Mouse (Mus musculus) lung, embryonic 14.5 days (tissue): ENCODE data around the gene Rps27a. TPM values are rescaled to one million over a fixed set of nuclear protein-coding genes. Genes with fewer than 3 reads are reported as not detected.

Source experiments
- ATAC-seq: fragments of 200-750 bp; cut with Nextera tagmentation; 2 replicates; pipeline ENCODE4 v1.8.0; 2017; ENCODE audit warnings: mild to moderate bottlenecking, moderate TSS enrichment, moderate library complexity; ENCODE audit not compliant: insufficient read depth
- DNase-seq: peaks from one replicate; pipeline ENCODE4 v3.0.0-alpha.2; 2015
- H3K27ac ChIP-seq: fragments of 300-500 bp; sonication (generic); 2 replicates; pipeline ENCODE4 v1.5.1; 2014; ENCODE audit warnings: low read depth, mild to moderate bottlenecking, moderate library complexity
- H3K27me3 ChIP-seq: fragments of 300-500 bp; sonication (generic); 2 replicates; pipeline ENCODE4 v1.6.1; 2014; ENCODE audit warnings: low read length, control low read depth; ENCODE audit not compliant: insufficient read depth
- H3K36me3 ChIP-seq: fragments of 300-500 bp; sonication (generic); 2 replicates; pipeline ENCODE4 v1.6.1; 2014; ENCODE audit warnings: control low read depth; ENCODE audit not compliant: insufficient read depth
- H3K4me1 ChIP-seq: fragments of 300-500 bp; sonication (generic); 2 replicates; pipeline ENCODE4 v1.6.1; 2014; ENCODE audit warnings: antibody characterized with exemption, control low read depth; ENCODE audit not compliant: insufficient read depth
- H3K4me2 ChIP-seq: fragments of 300-500 bp; sonication (generic); 2 replicates; pipeline ENCODE4 v1.6.1; 2014; ENCODE audit warnings: mild to moderate bottlenecking
- H3K4me3 ChIP-seq: fragments of 300-500 bp; sonication (generic); 2 replicates; pipeline ENCODE4 v1.5.1; 2014; ENCODE audit warnings: low read depth, low read length
- H3K9ac ChIP-seq: fragments of 300-500 bp; sonication (generic); 2 replicates; pipeline ENCODE4 v1.6.1; 2014
- H3K9me3 ChIP-seq: fragments of 300-500 bp; sonication (generic); 2 replicates; pipeline ENCODE4 v1.6.1; 2016; ENCODE audit warnings: low read depth, low read length, control low read depth
- CTCF ChIP-seq: IDR thresholded peaks from 2 replicates; pipeline ENCODE4 v1.5.1; 2016; ENCODE audit warnings: antibody characterized with exemption, low read depth
- WGBS: fragments of 180-500 bp; shearing (Covaris S2); extraction: QIAGEN DNeasy Blood & Tissue Kit; methylation state at CpG from one replicate; pipeline ENCODE4 v1.1.7; 2014; 5-methylcytosine and 5-hydroxymethylcytosine counted together
- polyA plus RNA-seq: library from polyadenylated mRNA; unstranded; fragments of >200 nt; fragmentation: Nextera tagmentation; extraction: Ambion mirVana; gene quantifications from 2 replicates; pipeline ENCODE4 v1.2.1, GENCODE M21; 2014

The Rps27a gene
- 1,351 and 1,399 TPM in 2 replicates for polyA plus RNA-seq

DNA sequence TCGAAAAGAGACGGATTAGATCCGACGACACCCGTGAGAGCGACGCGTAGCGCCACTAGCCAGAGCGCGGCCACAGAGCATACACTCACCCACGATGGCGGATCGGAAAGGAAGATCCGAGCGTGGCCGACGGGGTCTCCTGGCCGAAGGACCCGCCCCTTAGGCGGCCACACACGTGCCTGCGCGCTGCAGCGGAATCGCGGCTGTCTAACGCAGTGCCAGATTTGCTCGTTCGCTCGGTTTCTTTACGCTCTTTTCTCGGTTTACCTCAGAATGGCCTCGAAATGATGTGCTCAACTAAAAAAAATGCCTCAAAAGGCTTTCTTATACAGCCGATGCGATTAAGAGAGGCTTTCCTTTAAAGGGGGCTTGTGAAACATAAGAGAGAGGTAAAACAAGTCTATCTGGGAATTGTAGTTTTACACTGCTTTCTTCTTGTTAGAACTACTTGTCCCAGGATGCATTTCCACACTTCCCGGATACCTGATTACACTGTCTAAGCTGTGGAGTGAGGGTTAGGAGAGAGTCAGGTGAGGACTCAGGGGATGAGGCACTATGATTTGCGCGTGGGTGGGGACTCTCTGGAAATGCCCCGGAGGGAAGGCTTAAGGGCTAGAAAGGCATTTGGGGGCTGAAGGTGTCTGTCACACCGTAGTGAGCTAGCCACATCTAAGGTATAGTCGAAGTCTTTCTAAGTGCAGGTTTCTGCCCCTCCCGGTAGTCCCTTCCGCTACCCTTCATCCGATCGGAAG lies at the start of gene Rps27a, which contains the start of gene Clhc1:
Gene Rps27a, minus strand, starts transcription at position 358 of the 752 bp plus-strand sequence.
Gene Clhc1, plus strand, starts transcription at position 199 of the 752 bp plus-strand sequence.
- no peak for TF ChIP-seq CTCF
- ATAC-seq (peak; percentile 97), DNase-seq (peak; percentile 96)
- Histone ChIP-seq H3K27ac (peak within 1 kb of the TSS; percentile 86), H3K9me3 (no peaks in the 10 kb centered on the region), H3K4me3 (peak within 1 kb of the TSS; percentile 74), H3K9ac (peak within 1 kb of the TSS; percentile 95), H3K36me3 (peaks cover 36% of the 10 kb centered on the region), H3K4me1 (peaks cover 6% of the 10 kb centered on the region; the same call in 1 of the 2 replicates), H3K27me3 (no peaks in the 10 kb centered on the region), H3K4me2 (peak within 1 kb of the TSS; percentile 80)
- under 1% methylated on average over 46 of the region's 46 CpGs for WGBS

DNA sequence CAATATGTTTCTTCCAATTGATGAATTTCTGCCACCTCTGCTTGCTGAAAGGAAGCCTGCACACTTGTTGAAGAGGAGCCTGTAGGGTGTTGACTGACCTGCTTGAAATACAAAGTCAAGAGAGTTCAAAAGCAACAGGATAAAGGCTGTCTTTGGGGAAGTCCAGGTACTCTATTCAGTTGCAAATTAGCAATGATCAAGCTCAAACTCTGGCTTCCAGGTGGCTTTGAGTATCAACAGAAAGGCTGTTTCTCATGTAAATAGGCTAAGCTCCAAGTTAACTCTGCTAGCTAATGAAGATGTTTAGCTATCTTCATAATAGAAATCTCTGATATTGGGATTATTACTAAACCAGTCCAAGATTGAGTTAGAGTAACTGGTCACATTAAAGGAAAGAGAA lies 49.2 kb upstream of the Rps27a start:
- H3K27me3 ChIP-seq: no peaks in the 10 kb centered on the region
- H3K4me2 ChIP-seq: no peak overlapping the region
- no peaks in the 10 kb centered on the region for H3K4me1 ChIP-seq
- no peaks in the 10 kb centered on the region for H3K9me3 ChIP-seq
- no peak overlapping the region for H3K9ac ChIP-seq
- no peak for DNase-seq
- ATAC-seq: no peak
- H3K27ac ChIP-seq: no peak overlapping the region
- H3K4me3 ChIP-seq: no peak overlapping the region
- no peaks in the 10 kb centered on the region for H3K36me3 ChIP-seq
- no peak for TF ChIP-seq CTCF

DNA sequence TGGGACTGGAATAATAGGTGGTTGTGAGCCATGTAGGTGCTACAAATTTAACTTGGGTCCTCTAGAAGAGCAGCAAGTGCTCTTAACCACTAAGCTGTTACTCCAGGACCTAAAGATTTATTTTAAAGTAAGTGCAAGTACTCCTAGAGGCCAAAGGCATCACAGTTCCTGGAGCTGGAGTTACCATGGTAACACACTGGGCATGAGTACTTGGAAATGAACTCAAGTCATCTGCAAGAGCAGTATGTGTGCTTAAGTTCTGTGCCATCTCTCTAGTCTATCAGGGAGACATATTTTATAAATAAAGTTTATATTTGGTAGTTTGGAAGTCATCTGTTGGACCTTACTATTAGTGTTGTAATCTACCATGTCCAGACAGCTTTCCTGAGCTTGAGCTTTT lies 47.3 kb upstream of the Rps27a start:
- ATAC-seq (no peak), DNase-seq (peak; percentile 32)
- Histone ChIP-seq H3K4me1 (no peaks in the 10 kb centered on the region), H3K27ac (no peak overlapping the region), H3K27me3 (no peaks in the 10 kb centered on the region), H3K4me3 (no peak overlapping the region), H3K4me2 (no peak overlapping the region), H3K9me3 (no peaks in the 10 kb centered on the region), H3K9ac (no peak overlapping the region), H3K36me3 (no peaks in the 10 kb centered on the region)
- TF ChIP-seq CTCF: no peak

DNA sequence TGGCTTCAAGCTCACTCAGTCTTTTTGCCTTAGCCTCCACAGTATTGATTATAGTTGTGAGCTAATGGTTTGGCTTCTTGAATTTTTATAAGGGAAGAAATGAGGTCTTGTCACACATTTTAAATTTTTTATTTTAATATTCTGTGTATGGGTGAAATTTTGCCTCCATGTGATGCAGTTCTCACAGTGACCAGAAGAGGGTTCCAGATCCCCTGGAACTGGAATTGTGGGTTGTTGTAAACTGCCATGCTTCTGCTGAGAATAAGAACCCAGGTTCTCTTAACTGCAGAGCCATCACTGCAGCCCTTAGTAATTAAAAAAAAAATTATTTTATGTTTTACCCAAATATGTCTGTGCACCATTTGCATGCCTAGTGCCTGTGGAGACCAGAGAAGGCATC lies 31.7 kb upstream of the Rps27a start:
- TF ChIP-seq CTCF: peak; percentile 50
- no peak overlapping the region for H3K4me3 ChIP-seq
- H3K36me3 ChIP-seq: no peaks in the 10 kb centered on the region
- H3K4me1 ChIP-seq: no peaks in the 10 kb centered on the region
- no peak for ATAC-seq
- no peak overlapping the region for H3K9ac ChIP-seq
- no peaks in the 10 kb centered on the region for H3K9me3 ChIP-seq
- peak; percentile 13 for DNase-seq
- no peak overlapping the region for H3K4me2 ChIP-seq
- no peaks in the 10 kb centered on the region for H3K27me3 ChIP-seq
- no peak overlapping the region for H3K27ac ChIP-seq

DNA sequence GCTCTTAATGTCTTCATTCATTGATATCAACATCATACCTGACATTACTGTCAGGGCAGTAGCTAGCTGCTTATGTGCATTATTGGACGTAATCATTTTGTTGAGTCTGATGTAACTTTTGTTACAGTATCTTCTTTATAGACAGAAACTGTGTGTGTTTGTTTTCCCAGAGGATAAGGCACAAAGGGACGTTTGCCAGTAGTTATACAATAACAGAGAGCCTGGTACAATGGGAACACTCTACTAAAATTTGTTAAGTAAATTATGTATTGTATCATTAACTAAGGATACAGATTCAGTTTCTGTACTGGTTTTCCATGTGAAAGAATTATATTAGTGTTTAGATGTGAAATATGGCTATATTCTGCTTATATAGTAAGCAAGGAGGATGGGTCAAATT lies 24.7 kb upstream of the Rps27a start:
- no peaks in the 10 kb centered on the region for H3K36me3 ChIP-seq
- no peaks in the 10 kb centered on the region for H3K9me3 ChIP-seq
- H3K27me3 ChIP-seq: no peaks in the 10 kb centered on the region
- DNase-seq (no peak), ATAC-seq (no peak)
- H3K9ac ChIP-seq: no peak overlapping the region
- WGBS: 63% methylated on average over 2 of the region's 2 CpGs
- H3K4me2 ChIP-seq: no peak overlapping the region
- TF ChIP-seq CTCF: no peak
- H3K4me1 ChIP-seq: no peaks in the 10 kb centered on the region
- no peak overlapping the region for H3K4me3 ChIP-seq
- no peak overlapping the region for H3K27ac ChIP-seq

DNA sequence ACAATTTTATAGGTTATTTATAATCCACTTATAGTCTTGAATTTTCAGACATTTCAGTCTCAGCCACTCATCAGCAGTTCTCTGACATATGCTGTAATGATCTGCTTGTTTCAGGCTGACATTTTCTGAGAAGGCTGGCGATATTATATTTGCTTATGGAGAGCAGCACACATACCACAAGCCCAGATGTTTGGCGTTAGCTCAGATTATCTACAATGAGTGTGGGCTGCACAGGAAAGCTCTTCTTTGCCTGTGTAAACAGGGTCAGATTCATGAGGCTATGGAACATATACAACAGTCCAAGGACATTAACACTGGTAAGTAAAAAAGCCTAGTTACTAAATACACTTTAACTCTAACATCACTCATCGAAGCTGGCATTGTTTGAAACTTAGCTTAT lies 23.6 kb upstream of the Rps27a start:
- Histone ChIP-seq H3K4me2 (no peak overlapping the region), H3K36me3 (no peaks in the 10 kb centered on the region), H3K27ac (no peak overlapping the region), H3K4me1 (no peaks in the 10 kb centered on the region), H3K9me3 (no peaks in the 10 kb centered on the region), H3K27me3 (no peaks in the 10 kb centered on the region), H3K4me3 (no peak overlapping the region), H3K9ac (no peak overlapping the region)
- 22% methylated on average over 3 of the region's 3 CpGs for WGBS
- ATAC-seq (no peak), DNase-seq (peak; percentile 35)
- no peak for TF ChIP-seq CTCF

DNA sequence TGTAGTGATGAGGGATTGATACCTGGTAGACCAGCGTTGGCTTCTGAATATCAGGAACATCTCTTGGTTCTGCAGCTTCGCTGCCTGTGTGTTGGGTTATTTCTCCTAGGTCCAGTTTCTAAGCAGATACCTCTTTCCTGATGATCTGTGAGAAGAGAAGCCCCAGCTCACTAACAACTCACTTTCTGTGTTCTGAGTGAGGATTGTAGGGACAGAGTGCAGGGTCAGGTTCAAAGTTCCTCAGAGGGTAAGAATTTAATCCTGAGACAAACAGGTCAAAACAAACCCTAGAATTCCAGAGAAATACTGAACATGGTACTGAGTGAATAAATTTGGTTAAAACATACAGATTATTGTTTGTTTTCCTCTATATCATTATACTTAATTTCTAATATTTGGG lies 15.5 kb upstream of the Rps27a start:
- 80% methylated on average over 2 of the region's 2 CpGs for WGBS
- Histone ChIP-seq H3K27ac (no peak overlapping the region), H3K9me3 (no peaks in the 10 kb centered on the region), H3K9ac (no peak overlapping the region), H3K27me3 (no peaks in the 10 kb centered on the region), H3K4me1 (no peaks in the 10 kb centered on the region), H3K4me2 (no peak overlapping the region), H3K4me3 (no peak overlapping the region), H3K36me3 (no peaks in the 10 kb centered on the region)
- DNase-seq (no peak), ATAC-seq (no peak)
- TF ChIP-seq CTCF: no peak
